Mouse (Mus musculus) embryonic facial prominence, embryonic 15.5 days (tissue): ENCODE results near the gene Tgif2lx1. TPM values are rescaled to one million over a fixed set of nuclear protein-coding genes. Genes with fewer than 3 reads are reported as not detected.
"Not testable (repeated sequence)": the region's sequence is repeated elsewhere in the genome, so short reads cannot be mapped to it uniquely, and the experiment has no call there.

ENCODE experiments used
- ATAC-seq: fragments of 200-750 bp; cut with Nextera tagmentation; 2 replicates; pipeline ENCODE4 v1.8.0; 2017; ENCODE audit warnings: low read depth, moderate TSS enrichment; ENCODE audit not compliant: insufficient number of reproducible peaks, low FRiP score, low TSS enrichment
- H3K27ac ChIP-seq: fragments of 300-500 bp; sonication (generic); replicated peaks from 2 replicates; pipeline ENCODE4 v1.5.1; 2015; ENCODE audit warnings: mild to moderate bottlenecking, inconsistent platforms
- H3K27me3 ChIP-seq: fragments of 300-500 bp; sonication (generic); 2 replicates; pipeline ENCODE4 v1.6.1; 2015; ENCODE audit warnings: inconsistent platforms
- H3K36me3 ChIP-seq: fragments of 300-500 bp; sonication (generic); 2 replicates; pipeline ENCODE4 v1.6.1; 2015; ENCODE audit warnings: mild to moderate bottlenecking, inconsistent platforms
- H3K4me1 ChIP-seq: fragments of 300-500 bp; sonication (generic); 2 replicates; pipeline ENCODE4 v1.6.1; 2015; ENCODE audit warnings: inconsistent platforms
- H3K4me2 ChIP-seq: fragments of 300-500 bp; sonication (generic); replicated peaks from 2 replicates; pipeline ENCODE4 v1.6.1; 2015; ENCODE audit warnings: mild to moderate bottlenecking, inconsistent platforms
- H3K4me3 ChIP-seq: fragments of 300-500 bp; sonication (generic); replicated peaks from 2 replicates; pipeline ENCODE4 v1.5.1; 2015; ENCODE audit warnings: mild to moderate bottlenecking, inconsistent platforms
- H3K9ac ChIP-seq: fragments of 300-500 bp; sonication (generic); 2 replicates; pipeline ENCODE4 v1.6.1; 2015; ENCODE audit warnings: inconsistent platforms
- H3K9me3 ChIP-seq: fragments of 300-500 bp; sonication (generic); replicated peaks from 2 replicates; pipeline ENCODE4 v1.6.1; 2016; ENCODE audit warnings: inconsistent platforms
- WGBS: fragments of 180-500 bp; shearing (Covaris S2); methylation state at CpG from one replicate; pipeline ENCODE4 v1.1.7; 2015; 5-methylcytosine and 5-hydroxymethylcytosine counted together
- polyA plus RNA-seq: library from polyadenylated mRNA; unstranded; fragments of >200 nt; fragmentation: Nextera tagmentation; extraction: Ambion mirVana; gene quantifications from 2 replicates; pipeline ENCODE4 v1.2.1, GENCODE M21; 2015

Tgif2lx1 gene
- polyA plus RNA-seq = not detected in 2 replicates

- not testable (repeated sequence) for H3K4me3 ChIP-seq, H3K4me2 ChIP-seq, ATAC-seq, H3K27me3 ChIP-seq, H3K4me1 ChIP-seq, H3K9me3 ChIP-seq, H3K36me3 ChIP-seq, H3K9ac ChIP-seq, H3K27ac ChIP-seq
- no CpG with 5 or more reads among the region's 5 CpGs for WGBS
Observed at GRCm38 (mm10) chrX:118480637-118481036, at the start of gene Tgif2lx1. Gene Tgif2lx1 (minus strand): TSS chrX:118480737.

Other genes with a start within 250 kb of the Tgif2lx1 start
- not detected in 2 replicates for gene Tgif2lx2, start 53.5 kb downstream of the Tgif2lx1 start, polyA plus RNA-seq